Mouse (Mus musculus) heart, adult 2 months (tissue): ENCODE measurements at regions not wholly inside any gene's neighbourhood (a gene's known extent, or its start where the extent isn't known, plus 50 kb on each side); places are given as distances from the start of the nearest gene placed in this dataset.
A peak's percentile ranks its signal among the peaks of the same experiment; 100 is the strongest.

Experiments
- CTCF ChIP-seq: fragments of 200-600 bp; IDR thresholded peaks from 2 replicates; pipeline ENCODE4 v1.8.1; 2022; ENCODE audit warnings: antibody characterized with exemption, mild to moderate bottlenecking, moderate library complexity
- POLR2A ChIP-seq: fragments of 200-500 bp; IDR thresholded peaks from 2 replicates; pipeline ENCODE4 v1.6.1; 2011; ENCODE audit warnings: mild to moderate bottlenecking, low read depth, low read length, control low read depth; ENCODE audit not compliant: insufficient read depth

DNA sequence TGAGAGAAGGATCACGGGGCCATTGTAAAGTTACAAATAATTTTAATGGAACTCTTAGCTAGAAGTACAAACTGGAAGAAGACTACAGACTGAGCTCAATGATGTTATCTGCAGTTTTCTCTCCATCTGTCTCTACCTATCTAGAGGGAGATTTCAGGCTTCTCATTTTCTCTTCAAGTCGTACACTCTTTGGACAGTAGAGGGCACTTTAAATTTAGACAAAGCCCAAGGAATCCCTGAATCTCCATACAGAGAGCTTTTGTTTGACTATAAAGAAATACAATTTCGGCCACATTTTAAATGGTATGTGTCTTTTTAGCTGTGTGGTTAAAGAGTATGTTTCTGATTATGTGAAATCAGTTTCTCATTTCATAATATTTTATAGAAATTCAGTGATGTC lies 397.6 kb downstream of the Fign start:
- TF ChIP-seq POLR2A (no peak), CTCF (peak; percentile 69)
